Mouse (Mus musculus): Measurements from ENCODE around the gene Gm6904. TPM values are rescaled to one million over a fixed set of nuclear protein-coding genes. Genes with fewer than 3 reads are reported as not detected.
A peak's percentile ranks its signal among the peaks of the same experiment; 100 is the strongest.

Gene Gm6904
- polyA plus RNA-seq, 1 experiment from 2014 or later, result not detected

DNA sequence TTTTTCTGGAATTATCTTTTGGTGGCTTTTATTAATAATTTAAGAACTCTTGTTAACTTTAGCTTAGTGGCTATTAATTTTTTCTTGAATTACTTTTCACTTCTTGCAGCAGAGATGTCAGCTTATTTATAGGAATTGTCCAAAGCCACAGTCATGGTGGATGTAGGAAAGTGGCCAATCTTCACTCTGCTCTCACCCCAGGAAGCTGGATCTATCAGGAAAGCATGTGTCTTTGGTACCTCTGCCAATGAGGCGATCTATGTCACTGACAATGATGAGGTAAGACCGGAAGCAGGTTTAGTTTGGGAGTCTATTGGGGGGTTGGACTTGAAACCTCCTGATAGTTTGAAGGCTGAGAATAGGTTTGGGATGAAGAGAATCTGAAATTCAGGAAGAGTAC lies 50.2 kb downstream of the Gm6904 start:
- Histone ChIP-seq H3K4me1 (peaks cover 14% of the 10 kb centered on the region), H3K4me3 (no peak overlapping the region), H3K27ac (replicated peaks) (no peak overlapping the region), H3K27me3 (replicated peaks) (no peaks in the 10 kb centered on the region), H3K4me2 (no peak overlapping the region), H3K9ac (no peak overlapping the region), H3K9me3 (no peaks in the 10 kb centered on the region), H3K36me3 (peaks cover 30% of the 10 kb centered on the region)
- 92% methylated on average over 2 of the region's 2 CpGs for whole genome bisulfite sequencing
- no peak for ATAC-seq (ENCODE audit: extremely low read depth, insufficient number of reproducible peaks, low FRiP score, low TSS enrichment)

- no peaks in the 10 kb centered on the region for H3K9me3 ChIP-seq
- H3K36me3 ChIP-seq, result peaks cover 24% of the 10 kb centered on the region
- no peak overlapping the region for H3K27ac ChIP-seq (replicated peaks)
- no peak overlapping the region for H3K4me3 ChIP-seq
- H3K4me1 ChIP-seq, result peaks cover 20% of the 10 kb centered on the region
- WGBS, result 79% methylated on average over 7 of the region's 7 CpGs
- H3K4me2 ChIP-seq, result no peak overlapping the region
- ATAC-seq (ENCODE audit: extremely low read depth, insufficient number of reproducible peaks, low FRiP score, low TSS enrichment), result no peak
- no peak overlapping the region for H3K9ac ChIP-seq
- H3K27me3 ChIP-seq (replicated peaks), result no peaks in the 10 kb centered on the region
Observed at GRCm38 (mm10) chr14:59209003-59209402, 51.0 kb downstream of the Gm6904 start.

- Histone ChIP-seq H3K36me3 (0 out of 2 replicates have a peak, but pooled peaks cover 8% of the 10 kb centered on the region), H3K4me2 (no peak overlapping the region), H3K4me3 (no peak overlapping the region), H3K27me3 (replicated peaks) (no peaks in the 10 kb centered on the region), H3K4me1 (peaks cover 36% of the 10 kb centered on the region), H3K27ac (replicated peaks) (no peak overlapping the region), H3K9ac (no peak overlapping the region), H3K9me3 (no peaks in the 10 kb centered on the region)
- WGBS, result 71% methylated on average over 10 of the region's 10 CpGs
- ATAC-seq (ENCODE audit: extremely low read depth, insufficient number of reproducible peaks, low FRiP score, low TSS enrichment), result no peak
Observed at GRCm38 (mm10) chr14:59205976-59206583, 53.9 kb downstream of the Gm6904 start.

DNA sequence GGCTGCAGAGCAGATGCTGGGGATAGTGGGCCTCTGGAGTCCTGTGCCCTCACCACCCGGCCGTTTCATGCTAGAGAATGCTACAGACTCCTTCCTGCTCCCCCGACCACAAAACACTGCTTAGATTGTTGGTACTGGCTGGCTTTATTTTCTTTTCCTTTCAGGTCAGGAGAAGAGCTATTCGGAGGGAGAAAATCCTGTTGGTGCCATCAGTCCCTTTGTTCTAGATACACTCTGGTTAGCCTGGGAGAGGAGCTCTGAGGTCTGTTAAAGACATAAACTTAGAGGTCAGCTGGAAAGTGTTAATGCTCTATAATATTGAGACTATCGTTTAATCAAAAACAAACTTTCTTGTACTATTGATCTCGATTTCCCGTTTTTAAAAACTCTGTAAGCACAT lies 54.6 kb downstream of the Gm6904 start:
- H3K4me2 ChIP-seq, result no peak overlapping the region
- H3K4me1 ChIP-seq, result peaks cover 38% of the 10 kb centered on the region
- H3K27me3 ChIP-seq (replicated peaks), result no peaks in the 10 kb centered on the region
- H3K36me3 ChIP-seq, result 0 out of 2 replicates have a peak, but pooled peaks cover 3% of the 10 kb centered on the region
- no peak overlapping the region for H3K9ac ChIP-seq
- H3K9me3 ChIP-seq, result no peaks in the 10 kb centered on the region
- no peak overlapping the region for H3K4me3 ChIP-seq
- 51% methylated on average over 7 of the region's 7 CpGs for WGBS
- no peak for ATAC-seq (ENCODE audit: extremely low read depth, insufficient number of reproducible peaks, low FRiP score, low TSS enrichment)
- no peak overlapping the region for H3K27ac ChIP-seq (replicated peaks)

- peak overlapping the region; percentile 86 for H3K4me2 ChIP-seq
- H3K4me3 ChIP-seq, result peak overlapping the region; percentile 93
- H3K27me3 ChIP-seq (replicated peaks), result no peaks in the 10 kb centered on the region; the same call in 1 of the 2 replicates
- H3K4me1 ChIP-seq, result peaks cover 39% of the 10 kb centered on the region
- H3K36me3 ChIP-seq, result no peaks in the 10 kb centered on the region
- peak overlapping the region; percentile 97 for H3K9ac ChIP-seq
- ATAC-seq (ENCODE audit: extremely low read depth, insufficient number of reproducible peaks, low FRiP score, low TSS enrichment), result no peak
- peak overlapping the region; percentile 94 for H3K27ac ChIP-seq (replicated peaks)
- WGBS, result 2% methylated on average over 21 of the region's 21 CpGs
- H3K9me3 ChIP-seq, result no peaks in the 10 kb centered on the region
Observed at GRCm38 (mm10) chr14:59201604-59202215, 58.3 kb downstream of the Gm6904 start.

DNA sequence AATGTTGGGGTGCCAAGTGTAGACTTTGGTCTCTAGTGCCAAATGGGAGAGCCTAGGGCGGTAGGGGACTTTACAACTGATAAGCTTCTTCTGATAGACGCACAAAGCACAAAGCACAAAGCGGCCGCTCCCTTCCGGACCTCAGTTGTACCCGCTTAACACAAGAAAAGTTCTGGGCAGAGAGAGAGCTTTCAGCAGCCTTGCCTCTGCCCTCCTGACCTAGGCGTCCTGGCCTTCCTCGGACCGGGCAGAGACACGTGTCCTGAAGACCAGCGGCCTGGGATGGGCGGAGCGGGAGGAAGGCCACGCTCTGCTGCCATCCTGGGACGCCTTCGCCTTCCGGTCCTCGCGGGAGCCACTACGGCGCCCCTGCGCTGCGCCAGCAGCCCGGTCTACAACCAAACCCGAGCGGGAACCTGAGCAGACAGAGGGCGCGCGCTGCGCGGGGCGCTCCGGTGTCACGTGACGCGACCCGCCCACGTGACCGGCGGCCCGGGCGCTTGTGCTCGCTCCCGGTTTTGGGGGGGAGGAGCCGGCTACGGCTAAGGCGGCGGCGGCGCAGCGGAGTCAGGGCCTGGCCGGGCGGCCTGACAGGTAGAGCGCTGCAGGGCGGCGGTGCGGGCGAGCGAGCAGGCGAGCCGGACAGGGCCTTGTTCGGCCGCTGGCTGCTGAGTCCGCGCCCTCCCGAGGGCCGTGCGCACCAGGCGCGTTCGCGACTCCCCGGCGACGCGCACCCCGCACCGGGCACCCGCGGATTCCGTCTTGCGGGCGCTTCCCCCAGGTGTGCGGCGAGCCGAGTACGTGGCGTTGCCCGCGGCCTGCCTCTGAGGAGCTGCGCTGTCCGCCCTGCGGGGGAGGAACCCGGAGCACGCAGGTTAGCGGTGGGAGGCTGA lies 59.1 kb downstream of the Gm6904 start, which contains the start of gene Rcbtb1:
TSS of gene Rcbtb1 (plus strand) at position 499 of the 893 bp plus-strand sequence.
- Histone ChIP-seq H3K4me3 (peak within 1 kb of the TSS; percentile 93), H3K9ac (peak within 1 kb of the TSS; percentile 97), H3K4me2 (peak within 1 kb of the TSS; percentile 86), H3K36me3 (no peaks in the 10 kb centered on the region), H3K27me3 (replicated peaks) (no peaks in the 10 kb centered on the region; the same call in 1 of the 2 replicates), H3K27ac (replicated peaks) (peak within 1 kb of the TSS; percentile 94), H3K9me3 (no peaks in the 10 kb centered on the region), H3K4me1 (peaks cover 35% of the 10 kb centered on the region)
- under 1% methylated on average over 91 of the region's 96 CpGs for WGBS
- ATAC-seq (ENCODE audit: extremely low read depth, insufficient number of reproducible peaks, low FRiP score, low TSS enrichment), result peak; percentile 95

Other genes with a start within 250 kb of the Gm6904 start
- not detected in 2 replicates for gene 1700129C05Rik, start 117.3 kb downstream of the Gm6904 start, polyA plus RNA-seq (2015; fragmentation: Nextera tagmentation; extraction: Ambion mirVana)
- not detected in 2 replicates for gene Gm5142, start 81.5 kb downstream of the Gm6904 start, polyA plus RNA-seq (2015; fragmentation: Nextera tagmentation; extraction: Ambion mirVana)
- 21.6 and 24.9 TPM in 2 replicates for gene Rcbtb1, start 59.0 kb downstream of the Gm6904 start, polyA plus RNA-seq (2015; fragmentation: Nextera tagmentation; extraction: Ambion mirVana)
- not detected in 2 replicates for gene Phf11a, start 37.3 kb upstream of the Gm6904 start, polyA plus RNA-seq (2015; fragmentation: Nextera tagmentation; extraction: Ambion mirVana)
- 0.92 and 1.5 TPM in 2 replicates for gene Phf11b, start 81.1 kb upstream of the Gm6904 start, polyA plus RNA-seq (2015; fragmentation: Nextera tagmentation; extraction: Ambion mirVana)
- gene Phf11d, start 105.3 kb upstream of the Gm6904 start, polyA plus RNA-seq (2015; fragmentation: Nextera tagmentation; extraction: Ambion mirVana), result 1.8 and 2.0 TPM in 2 replicates
- 0.29 and 0.41 TPM in 2 replicates for gene Phf11c, start 135.2 kb upstream of the Gm6904 start, polyA plus RNA-seq (2015; fragmentation: Nextera tagmentation; extraction: Ambion mirVana)
- 8.0 and 8.5 TPM in 2 replicates for gene Setdb2, start 180.7 kb upstream of the Gm6904 start, polyA plus RNA-seq (2015; fragmentation: Nextera tagmentation; extraction: Ambion mirVana)
- 22.7 and 25.2 TPM in 2 replicates for gene Cab39l, start 180.8 kb upstream of the Gm6904 start, polyA plus RNA-seq (2015; fragmentation: Nextera tagmentation; extraction: Ambion mirVana)